Mouse (Mus musculus): ENCODE data around the gene Ddx1. TPM values are rescaled to one million over a fixed set of nuclear protein-coding genes. Genes with fewer than 3 reads are reported as not detected.

The Ddx1 gene
- polyA plus RNA-seq, 1 experiment from 2014 or later, result 94.0 TPM

- Histone ChIP-seq H3K27ac (replicated peaks in 1 of 2; ENCODE audit: control insufficient read depth in 1 of 2, insufficient read depth in 1 of 2, low read depth in 2 of 2, low read length in 2 of 2) (no peak overlapping the region), H3K27me3 (ENCODE audit: control insufficient read depth, insufficient read depth, low read length) (no peaks in the 10 kb centered on the region), H3K4me2 (ENCODE audit: low read length) (no peak overlapping the region), H3K4me1 (ENCODE audit: control insufficient read depth in 2 of 2, insufficient read depth in 2 of 2, low read length in 2 of 2) (peaks cover 20 to 34% of the 10 kb centered on the region in 2 experiments), H3K9ac (ENCODE audit: low read length) (no peak overlapping the region), H3K4me3 (ENCODE audit: control insufficient read depth in 1 of 2, insufficient read depth in 1 of 2, low read depth in 1 of 2, low read length in 2 of 2) (no peak overlapping the region), H3K36me3 (ENCODE audit: control insufficient read depth, insufficient read depth, low read length) (no peaks in the 10 kb centered on the region), H3K9me3 (ENCODE audit: control insufficient read depth, low read length) (no peaks in the 10 kb centered on the region)
- no peak for ATAC-seq (ENCODE audit: insufficient number of reproducible peaks, insufficient read depth, low FRiP score, low read depth)
- 60% methylated on average over 3 of the region's 3 CpGs for WGBS
Observed at GRCm38 (mm10) chr12:13176927-13177326, 72.1 kb downstream of the Ddx1 start.

- Histone ChIP-seq H3K9me3 (ENCODE audit: control insufficient read depth, low read length) (no peaks in the 10 kb centered on the region), H3K27me3 (ENCODE audit: control insufficient read depth, insufficient read depth, low read length) (no peaks in the 10 kb centered on the region), H3K36me3 (ENCODE audit: control insufficient read depth, insufficient read depth, low read length) (no peaks in the 10 kb centered on the region), H3K4me2 (ENCODE audit: low read length) (no peak overlapping the region), H3K4me1 (ENCODE audit: control insufficient read depth in 2 of 2, insufficient read depth in 2 of 2, low read length in 2 of 2) (peaks cover 14 to 30% of the 10 kb centered on the region in 2 experiments), H3K4me3 (ENCODE audit: control insufficient read depth in 1 of 2, insufficient read depth in 1 of 2, low read depth in 1 of 2, low read length in 2 of 2) (no peak overlapping the region), H3K9ac (ENCODE audit: low read length) (no peak overlapping the region), H3K27ac (replicated peaks in 1 of 2; ENCODE audit: control insufficient read depth in 1 of 2, insufficient read depth in 1 of 2, low read depth in 2 of 2, low read length in 2 of 2) (no peak overlapping the region)
- ATAC-seq (ENCODE audit: insufficient number of reproducible peaks, insufficient read depth, low FRiP score, low read depth), result no peak
- WGBS, result 17% methylated on average over 2 of the region's 2 CpGs
Observed at GRCm38 (mm10) chr12:13176136-13176535, 72.9 kb downstream of the Ddx1 start.

- ATAC-seq (ENCODE audit: insufficient number of reproducible peaks, insufficient read depth, low FRiP score, low read depth), result no peak
- WGBS, result 72% methylated on average over 6 of the region's 6 CpGs
- no peak overlapping the region for H3K27ac ChIP-seq (replicated peaks in 1 of 2; ENCODE audit: control insufficient read depth in 1 of 2, insufficient read depth in 1 of 2, low read depth in 2 of 2, low read length in 2 of 2)
- H3K4me3 ChIP-seq (ENCODE audit: control insufficient read depth in 1 of 2, insufficient read depth in 1 of 2, low read depth in 1 of 2, low read length in 2 of 2), result no peak overlapping the region
- no peak overlapping the region for H3K9ac ChIP-seq (ENCODE audit: low read length)
- H3K36me3 ChIP-seq (ENCODE audit: control insufficient read depth, insufficient read depth, low read length), result no peaks in the 10 kb centered on the region
- no peaks in the 10 kb centered on the region for H3K9me3 ChIP-seq (ENCODE audit: control insufficient read depth, low read length)
- H3K27me3 ChIP-seq (ENCODE audit: control insufficient read depth, insufficient read depth, low read length), result no peaks in the 10 kb centered on the region
- peaks cover 7 to 17% of the 10 kb centered on the region in 2 experiments for H3K4me1 ChIP-seq (ENCODE audit: control insufficient read depth in 2 of 2, insufficient read depth in 2 of 2, low read length in 2 of 2)
- no peak overlapping the region for H3K4me2 ChIP-seq (ENCODE audit: low read length)
Observed at GRCm38 (mm10) chr12:13174022-13174421, 75.0 kb downstream of the Ddx1 start.

GRCm38 (mm10) chr12:13168073-13168472 lies 80.9 kb downstream of the Ddx1 start:
- no peaks in the 10 kb centered on the region for H3K9me3 ChIP-seq (ENCODE audit: control insufficient read depth, low read length)
- no peaks in the 10 kb centered on the region for H3K36me3 ChIP-seq (ENCODE audit: control insufficient read depth, insufficient read depth, low read length)
- no peaks in the 10 kb centered on the region for H3K4me1 ChIP-seq (ENCODE audit: control insufficient read depth in 2 of 2, insufficient read depth in 2 of 2, low read length in 2 of 2)
- no peak overlapping the region for H3K4me3 ChIP-seq (ENCODE audit: control insufficient read depth in 1 of 2, insufficient read depth in 1 of 2, low read depth in 1 of 2, low read length in 2 of 2)
- ATAC-seq (ENCODE audit: insufficient number of reproducible peaks, insufficient read depth, low FRiP score, low read depth), result no peak
- no peak overlapping the region for H3K27ac ChIP-seq (replicated peaks in 1 of 2; ENCODE audit: control insufficient read depth in 1 of 2, insufficient read depth in 1 of 2, low read depth in 2 of 2, low read length in 2 of 2)
- H3K27me3 ChIP-seq (ENCODE audit: control insufficient read depth, insufficient read depth, low read length), result no peaks in the 10 kb centered on the region
- H3K4me2 ChIP-seq (ENCODE audit: low read length), result no peak overlapping the region
- 84% methylated on average over 1 of the region's 1 CpGs for WGBS
- no peak overlapping the region for H3K9ac ChIP-seq (ENCODE audit: low read length)

- ATAC-seq (ENCODE audit: insufficient number of reproducible peaks, insufficient read depth, low FRiP score, low read depth), result no peak
- Histone ChIP-seq H3K4me2 (ENCODE audit: low read length) (no peak overlapping the region), H3K9ac (ENCODE audit: low read length) (no peak overlapping the region), H3K27ac (replicated peaks in 1 of 2; ENCODE audit: control insufficient read depth in 1 of 2, insufficient read depth in 1 of 2, low read depth in 2 of 2, low read length in 2 of 2) (no peak overlapping the region), H3K4me1 (ENCODE audit: control insufficient read depth in 2 of 2, insufficient read depth in 2 of 2, low read length in 2 of 2) (no peaks in the 10 kb centered on the region), H3K4me3 (ENCODE audit: control insufficient read depth in 1 of 2, insufficient read depth in 1 of 2, low read depth in 1 of 2, low read length in 2 of 2) (no peak overlapping the region), H3K36me3 (ENCODE audit: control insufficient read depth, insufficient read depth, low read length) (no peaks in the 10 kb centered on the region), H3K9me3 (ENCODE audit: control insufficient read depth, low read length) (no peaks in the 10 kb centered on the region), H3K27me3 (ENCODE audit: control insufficient read depth, insufficient read depth, low read length) (no peaks in the 10 kb centered on the region)
- WGBS, result 70% methylated on average over 5 of the region's 5 CpGs
Observed at GRCm38 (mm10) chr12:13167116-13167515, 81.9 kb downstream of the Ddx1 start.

Other genes with a start within 250 kb of the Ddx1 start
- gene Nbas, start 19.9 kb upstream of the Ddx1 start, polyA plus RNA-seq (2014; fragmentation: Nextera tagmentation; extraction: Ambion mirVana), result 9.5 and 10.6 TPM in 2 replicates

All from heart, embryonic 14.5 days (tissue).